Mouse (Mus musculus) small intestine, adult 2 months (tissue): ENCODE results near the gene Mad1l1.

ENCODE experiments used
- CTCF ChIP-seq: fragments of 200-500 bp; IDR thresholded peaks from 2 replicates; pipeline ENCODE4 v1.5.1; 2012; ENCODE audit warnings: low read depth, mild to moderate bottlenecking, control low read depth, inconsistent platforms, low read length, moderate library complexity, mixed read lengths; ENCODE audit not compliant: insufficient replicate concordance, insufficient read length; ENCODE audit errors: extremely low read depth
- POLR2A ChIP-seq: fragments of 200-500 bp; IDR thresholded peaks from 2 replicates; pipeline ENCODE4 v1.6.1; 2012; ENCODE audit warnings: low read depth, mild to moderate bottlenecking, control low read depth, inconsistent platforms, low read length, moderate library complexity

- no peak for TF ChIP-seq CTCF
- no peak for TF ChIP-seq POLR2A
These were observed 232.1 kb downstream of the Mad1l1 start for GRCm38 (mm10) chr5:140089263-140089662.
